Mouse (Mus musculus) kidney, adult 2 months (tissue): ENCODE data around the gene Szt2.

ENCODE experiments used
- CTCF ChIP-seq: fragments of 200-500 bp; conservative IDR thresholded peaks from 2 replicates; pipeline ENCODE4 v1.5.1; 2011; ENCODE audit warnings: low read depth, mild to moderate bottlenecking, control low read depth, low read length, moderate library complexity, mixed read lengths; ENCODE audit not compliant: insufficient read depth, insufficient read length
- POLR2A ChIP-seq: fragments of 200-500 bp; IDR thresholded peaks from one replicate; pipeline ENCODE4 v1.6.1; 2011; ENCODE audit warnings: low read depth, low read length, control low read depth

DNA sequence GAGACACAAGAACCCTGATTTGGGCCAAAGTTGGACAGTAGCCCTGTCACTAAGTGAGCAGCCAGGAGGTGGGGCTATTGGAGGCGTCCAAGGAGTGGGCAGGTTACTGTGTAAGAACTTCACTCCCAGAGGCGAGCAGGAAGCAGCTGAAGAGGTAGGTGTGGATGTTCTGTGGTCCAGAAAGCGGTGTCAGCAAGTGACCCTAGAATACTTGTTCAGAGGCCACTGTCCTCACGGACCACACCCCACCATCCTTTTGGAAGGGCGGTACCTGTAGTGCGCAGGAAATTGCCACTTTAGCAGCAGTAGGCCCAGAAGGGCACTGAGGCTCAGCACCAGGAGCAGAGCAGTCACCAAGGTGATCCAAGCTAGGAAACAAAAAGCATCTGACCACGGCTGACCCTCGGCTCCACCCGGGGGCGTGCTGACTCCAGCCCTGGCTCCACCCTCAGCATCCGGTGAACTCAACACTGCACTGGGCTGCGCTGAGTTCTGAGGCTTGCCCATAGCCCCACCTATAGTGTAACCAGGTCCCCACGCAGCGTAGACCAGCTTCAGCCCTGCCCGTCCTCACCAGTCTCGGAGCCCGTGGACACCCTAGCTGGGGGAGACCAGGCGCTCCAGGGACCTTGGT lies 36.8 kb upstream of the Szt2 start:
- TF ChIP-seq CTCF (peak; percentile 46; the same call in 1 of the 2 replicates), POLR2A (no peak)
